Mouse (Mus musculus): Measurements from ENCODE around the gene Snrpb.

The Snrpb gene

DNA sequence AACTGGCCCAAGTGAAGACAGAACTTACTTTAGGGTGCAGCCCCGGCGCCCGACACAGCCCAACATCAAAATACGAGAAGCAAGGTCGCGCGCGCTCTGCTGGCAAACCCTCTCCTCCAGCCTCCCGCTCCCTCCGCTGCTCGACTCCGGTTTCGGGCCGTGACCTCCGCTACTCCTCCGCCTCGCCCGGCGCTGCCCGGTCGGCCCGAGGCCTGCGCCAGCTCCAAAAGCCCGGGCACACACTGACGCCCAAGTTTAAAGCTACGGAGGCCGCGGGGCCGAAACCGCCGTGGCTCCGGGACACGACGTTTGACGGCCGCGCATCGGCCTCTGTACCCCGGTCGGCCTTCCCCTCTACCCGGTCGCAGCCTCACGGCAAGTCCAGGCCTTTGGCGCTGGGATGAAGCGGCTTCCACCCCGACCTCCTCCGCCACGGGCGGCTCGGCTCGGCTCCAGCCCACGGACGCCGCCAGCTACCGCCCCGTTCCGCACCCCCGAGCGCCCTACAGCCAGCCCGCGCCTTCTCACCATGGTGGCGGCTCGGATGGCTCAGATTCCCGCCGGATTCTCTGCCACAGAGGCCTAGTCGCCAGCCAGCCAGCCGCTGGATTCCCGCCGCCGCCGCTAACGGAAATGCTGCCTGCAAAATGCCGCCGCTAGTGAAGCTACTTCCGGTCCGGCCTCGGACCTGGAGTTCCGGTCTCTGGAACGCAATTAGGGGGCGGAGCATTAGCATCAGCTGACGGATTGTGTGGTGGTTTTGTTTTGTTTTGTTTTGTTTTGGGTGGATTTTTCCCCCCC lies at the start of gene Snrpb:
Snrpb (minus strand) TSS at position 698 of the 801 bp plus-strand sequence.
- peak; percentile 82 for DNase-seq (ENCODE audit: low spot score in 2 of 2)

GRCm38 (mm10) chr2:130211581-130211980 lies 32.4 kb upstream of the Snrpb start:
- no peak for DNase-seq (ENCODE audit: low spot score in 2 of 2)

- no peak for DNase-seq (ENCODE audit: low spot score in 2 of 2)
Measured at GRCm38 (mm10) chr2:130209636-130210035, 30.4 kb upstream of the Snrpb start.

GRCm38 (mm10) chr2:130207996-130208395 lies 28.8 kb upstream of the Snrpb start:
- DNase-seq (ENCODE audit: low spot score in 2 of 2) = no peak

DNA sequence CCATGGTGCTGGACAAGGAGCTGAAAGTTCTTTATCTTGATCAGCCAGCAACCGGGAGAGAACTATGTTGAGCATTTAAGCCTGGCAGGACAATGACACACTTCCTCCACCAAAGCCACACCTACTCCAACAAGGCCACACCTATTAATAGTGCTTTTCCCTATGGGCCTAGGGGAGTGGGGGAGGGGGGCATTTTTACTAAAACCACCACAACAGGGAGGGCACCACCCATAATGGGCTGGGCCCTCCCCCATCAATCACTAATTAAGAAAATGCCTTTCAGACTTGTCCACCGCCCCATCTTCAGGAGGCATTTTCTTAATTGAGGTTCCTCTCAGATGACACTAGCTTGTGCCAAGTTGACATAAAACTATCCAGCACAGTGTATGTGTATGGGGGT lies 28.2 kb upstream of the Snrpb start:
- DNase-seq (ENCODE audit: low spot score in 2 of 2) = no peak

GRCm38 (mm10) chr2:130200961-130201360 lies 21.8 kb upstream of the Snrpb start:
- DNase-seq (ENCODE audit: low spot score in 2 of 2) = no peak

- DNase-seq (ENCODE audit: low spot score in 2 of 2) = no peak
Measured at GRCm38 (mm10) chr2:130194894-130195293, 15.7 kb upstream of the Snrpb start, which contains the start of gene Tmc2. TSS of gene Tmc2 (plus strand) at chr2:130195194.

GRCm38 (mm10) chr2:130188391-130188790 lies 9.2 kb upstream of the Snrpb start:
- no peak for DNase-seq (ENCODE audit: low spot score in 2 of 2)

GRCm38 (mm10) chr2:130179507-130180019 lies 360 bp upstream of the Snrpb start:
- no peak for DNase-seq (ENCODE audit: low spot score in 2 of 2)

DNA sequence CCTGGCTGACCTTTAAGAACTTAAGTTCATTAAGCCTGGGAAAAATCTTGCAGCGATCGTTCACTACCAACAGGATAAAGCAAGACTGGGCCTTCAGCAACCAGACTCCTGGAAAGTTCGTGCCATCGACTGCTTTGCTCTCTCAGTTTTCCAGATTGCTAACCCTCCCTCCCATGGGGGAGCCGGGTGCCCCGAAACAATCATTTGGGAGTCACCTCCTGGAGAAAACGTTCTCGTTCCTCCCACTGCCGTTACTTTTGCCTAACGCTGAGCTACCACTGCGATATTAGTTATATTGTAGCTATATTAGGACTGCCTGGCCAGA lies 860 bp downstream of the Snrpb start:
- no peak for DNase-seq (ENCODE audit: low spot score in 2 of 2)

DNA sequence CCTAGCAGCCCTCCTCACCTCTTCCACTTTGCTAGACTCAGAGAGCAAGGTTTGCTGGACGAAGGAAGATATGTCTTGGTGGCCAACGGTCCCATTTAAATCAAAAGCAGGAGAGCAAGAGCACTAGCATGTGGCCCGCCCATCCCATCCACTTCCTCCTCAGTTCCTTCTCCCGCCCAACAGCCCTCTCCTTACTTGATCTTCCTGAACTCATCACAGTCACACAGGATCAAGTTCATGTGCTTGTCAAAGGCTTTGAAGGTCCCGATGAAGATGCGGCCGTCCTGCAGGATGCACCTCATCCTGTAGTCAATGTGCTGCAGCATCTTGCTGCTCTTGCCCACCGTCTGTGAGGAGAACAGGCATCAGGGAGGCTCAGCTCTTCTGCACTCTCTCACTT lies 2.4 kb downstream of the Snrpb start:
- no peak for DNase-seq (ENCODE audit: low spot score in 2 of 2)

DNA sequence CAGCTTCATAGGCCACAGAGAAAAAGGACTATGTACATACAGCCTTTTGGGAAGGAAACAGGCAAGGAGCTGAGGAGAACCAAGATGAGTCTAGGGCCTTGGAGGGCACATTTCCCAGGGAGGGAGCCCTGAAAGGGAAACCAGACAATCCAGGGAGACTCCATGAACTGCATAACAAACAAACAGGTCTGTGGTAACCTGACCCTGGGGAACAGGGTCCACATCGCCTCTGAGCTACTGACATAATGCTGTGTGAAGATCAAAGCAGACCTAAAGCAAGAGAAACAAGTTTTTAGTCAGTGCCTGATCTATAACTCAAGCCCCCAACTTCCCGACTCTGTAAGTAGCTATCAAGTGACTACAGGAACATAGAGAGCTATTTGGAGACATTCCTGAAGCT lies 7.5 kb downstream of the Snrpb start:
- DNase-seq (ENCODE audit: low spot score in 2 of 2) = no peak

DNA sequence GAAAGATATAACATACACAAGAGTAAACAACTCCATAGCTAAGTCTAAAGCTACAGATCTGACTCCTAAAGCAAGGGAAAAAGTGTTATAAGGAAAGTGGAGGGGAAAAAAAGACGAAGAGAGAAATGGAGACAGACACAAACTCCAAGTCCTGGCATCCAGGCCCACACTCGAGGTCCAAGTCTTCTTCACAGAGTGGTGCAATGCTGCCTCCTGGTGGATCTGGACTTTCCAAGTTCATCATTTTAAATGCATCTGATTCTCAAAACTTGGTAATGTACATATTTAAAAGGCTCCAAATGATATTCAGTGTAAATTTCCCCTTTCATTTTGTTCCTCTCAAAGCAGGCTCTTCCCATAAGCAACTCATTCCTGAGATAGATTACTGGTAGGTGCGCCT lies 11.3 kb downstream of the Snrpb start:
- peak in 1 of 2 experiments; percentile 56 for DNase-seq (ENCODE audit: low spot score in 2 of 2)

GRCm38 (mm10) chr2:130166311-130167214 lies 12.6 kb downstream of the Snrpb start:
- DNase-seq (ENCODE audit: low spot score in 2 of 2) = peak; percentile 30 to 31

DNA sequence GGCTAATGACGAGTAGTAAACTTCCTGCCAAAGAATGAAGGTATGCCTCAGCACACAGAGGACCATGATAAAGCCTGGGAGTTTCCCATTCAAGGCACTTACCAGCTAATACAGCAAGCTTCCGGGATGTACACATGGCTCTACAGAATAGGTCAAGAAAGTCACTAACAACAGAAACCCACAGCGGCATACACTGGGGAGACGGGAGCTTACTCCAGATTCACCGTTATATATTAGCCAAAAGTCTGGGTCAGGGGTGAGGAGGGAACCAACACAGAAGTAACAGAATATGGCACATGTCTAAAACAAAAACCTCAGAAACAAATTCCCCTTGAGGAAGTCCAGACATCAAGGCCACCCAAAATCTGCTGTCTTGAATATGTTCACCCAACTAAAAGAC lies 16.5 kb downstream of the Snrpb start:
- DNase-seq (ENCODE audit: low spot score in 2 of 2) = no peak

GRCm38 (mm10) chr2:130158088-130158437 lies 21.1 kb downstream of the Snrpb start:
- DNase-seq (ENCODE audit: low spot score in 2 of 2) = no peak

- no peak for DNase-seq (ENCODE audit: low spot score in 2 of 2)
Measured at GRCm38 (mm10) chr2:130157231-130158087, 21.7 kb downstream of the Snrpb start.

GRCm38 (mm10) chr2:130155851-130156250 lies 23.4 kb downstream of the Snrpb start:
- DNase-seq (ENCODE audit: low spot score in 2 of 2) = no peak

- DNase-seq (ENCODE audit: low spot score in 2 of 2) = no peak
Measured at GRCm38 (mm10) chr2:130155171-130155570, 24.0 kb downstream of the Snrpb start.

DNA sequence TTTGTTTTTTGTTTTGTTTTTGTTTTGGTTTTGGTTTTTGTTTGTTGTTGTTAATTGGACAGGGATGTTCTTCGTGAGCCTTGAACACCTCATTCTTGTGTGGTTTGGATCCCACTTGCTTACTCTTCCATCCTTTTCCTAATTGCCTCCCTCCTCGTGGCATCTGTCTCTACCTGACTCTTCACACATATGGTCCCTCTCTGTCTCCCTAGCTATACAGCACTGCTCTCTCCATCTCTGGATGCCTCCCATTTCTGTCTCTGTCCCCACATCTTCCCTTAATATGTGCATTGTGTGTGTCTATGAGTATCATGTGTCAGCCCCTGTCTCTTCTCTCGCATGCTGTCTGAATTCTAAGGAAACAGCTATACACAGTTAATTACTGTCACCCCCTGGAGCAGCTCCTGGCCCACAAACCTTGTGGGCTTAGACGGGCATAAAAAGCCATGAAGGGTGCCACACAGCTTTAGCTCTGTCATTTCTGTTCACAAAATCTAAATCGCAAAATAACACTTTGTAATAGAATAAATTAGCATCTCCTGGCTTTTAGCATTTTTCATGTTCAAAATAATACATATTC lies 33.0 kb downstream of the Snrpb start:
- no peak for DNase-seq (ENCODE audit: low spot score in 2 of 2)

DNA sequence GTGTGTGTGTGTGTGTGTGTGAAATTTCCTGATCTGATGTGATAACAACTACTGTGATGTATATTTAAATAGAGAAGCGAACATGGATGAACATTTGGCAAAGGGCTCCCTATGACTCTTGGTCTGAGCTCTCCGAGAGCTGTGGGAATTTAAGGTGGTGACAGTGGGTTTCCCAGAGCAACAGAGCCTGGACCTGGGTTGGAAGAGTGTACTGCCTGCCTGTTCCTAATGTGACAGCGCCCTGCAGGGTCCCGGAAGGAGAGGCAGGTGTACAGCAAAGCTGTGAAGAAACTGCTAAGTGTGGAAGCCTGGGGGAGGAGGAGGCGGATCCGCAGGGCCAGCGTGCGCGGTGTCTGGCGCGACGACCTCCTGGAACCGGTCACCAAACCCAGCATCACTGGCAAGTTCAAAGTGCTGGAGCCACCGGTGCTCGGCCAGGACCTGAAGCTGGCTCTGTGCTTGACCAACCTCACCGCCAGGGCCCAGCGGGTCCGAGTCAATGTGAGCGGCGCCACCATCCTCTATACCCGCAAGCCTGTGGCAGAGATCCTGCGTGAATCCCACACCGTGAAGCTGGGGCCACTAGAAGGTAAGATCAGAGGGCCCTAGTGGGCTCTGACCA lies 34.4 kb downstream of the Snrpb start:
- no peak for DNase-seq (ENCODE audit: low spot score in 2 of 2)
